Mouse (Mus musculus): ENCODE measurements around the gene Zmiz1.

GRCm38 (mm10) chr14:25598960-25599359, 140.0 kb downstream of the Zmiz1 start:
- TF ChIP-seq CTCF (IDR thresholded peaks at IDR 0.05; ENCODE audit: insufficient read depth, low read length), result no peak
- no peak for TF ChIP-seq POLR2A (IDR thresholded peaks at IDR 0.05; ENCODE audit: borderline replicate concordance, extremely low read depth, low read depth, low read length)
